Mouse (Mus musculus) c-Kit-positive CD71-negative TER-119-negative erythroid progenitor cells, embryonic 14.5 days (primary cell): ENCODE data around the gene Pnkp.

ENCODE experiments used
- DNase-seq: peaks from one replicate; pipeline ENCODE4 v3.0.0-alpha.2; 2013; ENCODE audit warnings: low read depth

Pnkp gene

GRCm38 (mm10) chr7:44908706-44909476 lies 52.0 kb downstream of the Pnkp start:
- no peak for DNase-seq
